Mouse (Mus musculus): ENCODE measurements at regions not wholly inside any gene's neighbourhood (a gene's known extent, or its start where the extent isn't known, plus 50 kb on each side); places are given as distances from the start of the nearest gene placed in this dataset.

DNA sequence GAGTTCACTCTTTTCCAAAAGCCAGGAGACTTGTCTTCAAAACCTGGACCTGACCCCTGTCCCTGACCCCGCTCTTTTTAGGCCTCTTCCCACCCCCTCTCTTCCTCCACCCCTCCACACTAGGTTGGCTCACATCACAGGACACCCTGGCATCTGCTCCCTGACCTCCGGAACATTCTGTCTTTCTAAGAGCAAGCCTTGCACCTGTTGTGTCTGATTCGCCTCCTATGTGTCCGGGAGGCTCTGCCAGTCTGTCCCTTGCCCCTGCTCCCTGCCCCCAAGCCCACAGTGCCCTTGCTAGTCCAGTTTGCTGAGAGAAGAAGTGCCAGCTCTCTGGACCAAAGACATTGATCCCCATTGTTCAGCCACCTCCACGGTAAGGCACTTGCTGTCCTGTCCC, 138.3 kb upstream of the Ajap1 start:
- TF ChIP-seq CTCF (IDR thresholded peaks at IDR 0.05; ENCODE audit: low read depth, low read length) (no peak), POLR2A (IDR thresholded peaks at IDR 0.05; ENCODE audit: extremely low read depth, insufficient read depth, low read length) (no peak)

Data from liver, adult 2 months (tissue).